13 mouse cellular contexts compared by ENCODE assay signal in genomic region chr8:115150446-115151109, GRCm38 (mm10).
DNase-seq lines count a peak whose midpoint lies in the region; ATAC-seq and TF ChIP-seq lines count a peak whose summit lies in the region.
"Had no signal": no experiment of that assay in that cellular context is flagged by ENCODE, and none has a peak within 500 bp of the region (broad histone marks: within the 10 kb centered on the region; RNA-seq: fewer than 3 reads in every experiment).

No protein-coding gene starts in this region.

- peak overlapping the region; percentile 1; the same call in 1 of the 2 replicates for H3K27ac ChIP-seq in midbrain, embryonic 10.5 days (replicated peaks)
- no peak overlapping the region for H3K27ac ChIP-seq in midbrain, postnatal 0 days (ENCODE audit: low read depth, low read length)
- peak overlapping the region; percentile 31; the same call in 1 of the 2 replicates for H3K27ac ChIP-seq in hindbrain, embryonic 12.5 days
- H3K27ac ChIP-seq in liver, embryonic 11.5 days (ENCODE audit: low read depth, low read length) = no peak overlapping the region
- H3K27ac ChIP-seq in stomach, embryonic 14.5 days (ENCODE audit: low read length) = no peak overlapping the region
- H3K27ac ChIP-seq: embryonic facial prominence, embryonic 13.5 days; gastrocnemius, adult 2 months had no signal

- H3K4me1 ChIP-seq in midbrain, embryonic 10.5 days = peaks cover 30% of the 10 kb centered on the region
- H3K4me1 ChIP-seq in midbrain, postnatal 0 days (ENCODE audit: insufficient read depth, low read length) = peaks cover 4% of the 10 kb centered on the region; the same call in 1 of the 2 replicates
- peaks cover 31% of the 10 kb centered on the region for H3K4me1 ChIP-seq in hindbrain, embryonic 12.5 days
- peaks cover 18% of the 10 kb centered on the region for H3K4me1 ChIP-seq in liver, embryonic 11.5 days (replicated peaks; ENCODE audit: control insufficient read depth, insufficient read depth, low read length)
- H3K4me1 ChIP-seq in stomach, embryonic 14.5 days (ENCODE audit: control insufficient read depth, insufficient read depth, low read length) = 0 out of 2 replicates have a peak, but pooled peaks cover 2% of the 10 kb centered on the region

- TF ChIP-seq CTCF in midbrain, postnatal 0 days (IDR thresholded peaks at IDR 0.05) = no peak

- H3K27me3 ChIP-seq in midbrain, embryonic 10.5 days (ENCODE audit: low read depth, poor library complexity, severe bottlenecking) = peaks cover 87% of the 10 kb centered on the region
- H3K27me3 ChIP-seq in midbrain, postnatal 0 days (ENCODE audit: insufficient read depth, low read length) = 0 out of 2 replicates have a peak, but pooled peaks cover 5% of the 10 kb centered on the region
- 0 out of 2 replicates have a peak, but pooled peaks cover 7% of the 10 kb centered on the region for H3K27me3 ChIP-seq in hindbrain, embryonic 12.5 days
- H3K27me3 ChIP-seq in liver, embryonic 11.5 days (replicated peaks; ENCODE audit: control insufficient read depth, insufficient read depth, low read length) = no peaks in the 10 kb centered on the region
- H3K27me3 ChIP-seq in stomach, embryonic 14.5 days (ENCODE audit: control insufficient read depth, insufficient read depth, low read length) = 0 out of 2 replicates have a peak, but pooled peaks cover 2% of the 10 kb centered on the region

- H3K4me2 ChIP-seq in midbrain, postnatal 0 days (ENCODE audit: low read depth, low read length, poor library complexity, severe bottlenecking) = no peak overlapping the region
- H3K4me2 ChIP-seq in hindbrain, embryonic 12.5 days (replicated peaks) = no peak overlapping the region
- peak overlapping the region; percentile 37 for H3K4me2 ChIP-seq in liver, embryonic 11.5 days
- no peak overlapping the region for H3K4me2 ChIP-seq in stomach, embryonic 14.5 days (replicated peaks; ENCODE audit: low read depth, low read length)
- H3K4me2 ChIP-seq: embryonic facial prominence, embryonic 13.5 days had no signal

- DNase-seq in midbrain, embryonic 10.5 days (ENCODE audit: low spot score) = no peak
- no peak for DNase-seq in midbrain, postnatal 0 days (ENCODE audit: low spot score)
- DNase-seq in liver, embryonic 11.5 days (ENCODE audit: low spot score) = no peak
- no peak for DNase-seq in left cerebral cortex, postnatal 36 days (ENCODE audit: low spot score in 2 of 2)
- DNase-seq in frontal cortex, postnatal 36 days (ENCODE audit: low spot score in 2 of 2) = no peak
- DNase-seq: cerebellum, adult 8-10 months; gastrocnemius, adult 2 months; kidney, postnatal 36 days; lung, postnatal 14 days; right cerebral cortex, postnatal 14 days had no signal

- intact Hi-C loops in left cerebral cortex, postnatal 36 days (cut with DNase I) = loop anchor here (10.0 kb wide), 1 partner anchor 146 kb away; no protein-coding TSS in a partner anchor

- 84% methylated on average over 24 of the region's 24 CpGs for WGBS in midbrain, embryonic 10.5 days
- WGBS in midbrain, postnatal 0 days = 59% methylated on average over 24 of the region's 24 CpGs
- WGBS in hindbrain, embryonic 12.5 days = 59% methylated on average over 24 of the region's 24 CpGs
- 42% methylated on average over 24 of the region's 24 CpGs for WGBS in liver, embryonic 11.5 days
- 44% methylated on average over 24 of the region's 24 CpGs for WGBS in stomach, embryonic 14.5 days

- no peaks in the 10 kb centered on the region for H3K9me3 ChIP-seq in midbrain, embryonic 10.5 days (replicated peaks)
- H3K9me3 ChIP-seq in midbrain, postnatal 0 days (ENCODE audit: low read length) = no peaks in the 10 kb centered on the region
- no peaks in the 10 kb centered on the region for H3K9me3 ChIP-seq in hindbrain, embryonic 12.5 days (replicated peaks)
- no peaks in the 10 kb centered on the region for H3K9me3 ChIP-seq in liver, embryonic 11.5 days (ENCODE audit: control insufficient read depth, low read length)
- H3K9me3 ChIP-seq in stomach, embryonic 14.5 days (ENCODE audit: control insufficient read depth, low read depth, low read length) = no peaks in the 10 kb centered on the region
- H3K9me3 ChIP-seq: embryonic facial prominence, embryonic 13.5 days had no signal

- no peak overlapping the region for H3K4me3 ChIP-seq in midbrain, embryonic 10.5 days
- no peak overlapping the region for H3K4me3 ChIP-seq in midbrain, postnatal 0 days (ENCODE audit: low read depth, low read length)
- no peak overlapping the region for H3K4me3 ChIP-seq in hindbrain, embryonic 12.5 days
- H3K4me3 ChIP-seq in liver, embryonic 11.5 days (ENCODE audit: low read depth, low read length) = no peak overlapping the region
- H3K4me3 ChIP-seq in stomach, embryonic 14.5 days (ENCODE audit: low read depth, low read length) = no peak overlapping the region
- H3K4me3 ChIP-seq: embryonic facial prominence, embryonic 13.5 days; gastrocnemius, adult 2 months had no signal

- no peak overlapping the region for H3K9ac ChIP-seq in midbrain, postnatal 0 days (replicated peaks; ENCODE audit: low read length, poor library complexity, severe bottlenecking)
- H3K9ac ChIP-seq in hindbrain, embryonic 12.5 days = no peak overlapping the region
- no peak overlapping the region for H3K9ac ChIP-seq in liver, embryonic 11.5 days (ENCODE audit: low read depth, low read length)
- H3K9ac ChIP-seq in stomach, embryonic 14.5 days (replicated peaks; ENCODE audit: low read depth, low read length) = no peak overlapping the region
- H3K9ac ChIP-seq: embryonic facial prominence, embryonic 13.5 days had no signal

- no peaks in the 10 kb centered on the region for H3K36me3 ChIP-seq in midbrain, embryonic 10.5 days
- no peaks in the 10 kb centered on the region for H3K36me3 ChIP-seq in midbrain, postnatal 0 days (ENCODE audit: insufficient read depth, low read length)
- H3K36me3 ChIP-seq in hindbrain, embryonic 12.5 days = no peaks in the 10 kb centered on the region
- H3K36me3 ChIP-seq in liver, embryonic 11.5 days (ENCODE audit: control insufficient read depth, insufficient read depth, low read length) = no peaks in the 10 kb centered on the region
- no peaks in the 10 kb centered on the region for H3K36me3 ChIP-seq in stomach, embryonic 14.5 days (ENCODE audit: control insufficient read depth, insufficient read depth, low read length)
- H3K36me3 ChIP-seq: embryonic facial prominence, embryonic 13.5 days had no signal

- no peak for ATAC-seq in midbrain, postnatal 0 days (ENCODE audit: low FRiP score)
- peak; percentile 63 for ATAC-seq in hindbrain, embryonic 12.5 days (ENCODE audit: low FRiP score)
- peak; percentile 87 for ATAC-seq in liver, embryonic 11.5 days (replicated peaks; ENCODE audit: low FRiP score)
- peak; percentile 53; the same call in 1 of the 2 replicates for ATAC-seq in stomach, embryonic 14.5 days (ENCODE audit: insufficient number of reproducible peaks, insufficient read depth, low FRiP score, low read depth)

Comparison
In these comparisons a context has a peak if more than half of its experiments do, and no peak if none do; other contexts are left out.
1. H3K27ac ChIP-seq: peak in midbrain, embryonic 10.5 days (single experiment) and hindbrain, embryonic 12.5 days (single experiment); none in midbrain, postnatal 0 days (single experiment), liver, embryonic 11.5 days (single experiment) and stomach, embryonic 14.5 days (single experiment).